Mouse (Mus musculus): ENCODE measurements at regions not wholly inside any gene's neighbourhood (a gene's known extent, or its start where the extent isn't known, plus 50 kb on each side); places are given as distances from the start of the nearest gene placed in this dataset.

- no peak for DNase-seq (ENCODE audit: low spot score in 2 of 2)
These were observed 284.3 kb downstream of the 3100002H09Rik start for GRCm38 (mm10) chr4:124326301-124326700.

GRCm38 (mm10) chr4:124323589-124323988, 287.0 kb downstream of the 3100002H09Rik start:
- DNase-seq (ENCODE audit: low spot score in 2 of 2): no peak

GRCm38 (mm10) chr4:124321221-124321620, 289.4 kb downstream of the 3100002H09Rik start:
- DNase-seq (ENCODE audit: low spot score in 2 of 2): no peak

- DNase-seq (ENCODE audit: low spot score in 2 of 2): no peak
These were observed 293.6 kb downstream of the 3100002H09Rik start for GRCm38 (mm10) chr4:124317042-124317441.

GRCm38 (mm10) chr4:124311657-124312056, 298.9 kb downstream of the 3100002H09Rik start:
- no peak for DNase-seq (ENCODE audit: low spot score in 2 of 2)

GRCm38 (mm10) chr4:124310594-124310993, 300.0 kb downstream of the 3100002H09Rik start:
- no peak for DNase-seq (ENCODE audit: low spot score in 2 of 2)

- DNase-seq (ENCODE audit: low spot score in 2 of 2): no peak
These were observed 304.6 kb downstream of the 3100002H09Rik start for GRCm38 (mm10) chr4:124305871-124306555.

GRCm38 (mm10) chr4:124302950-124303349, 307.7 kb downstream of the 3100002H09Rik start:
- no peak for DNase-seq (ENCODE audit: low spot score in 2 of 2)

GRCm38 (mm10) chr4:124298667-124299437, 311.8 kb downstream of the 3100002H09Rik start:
- no peak for DNase-seq (ENCODE audit: low spot score in 2 of 2)

- DNase-seq (ENCODE audit: low spot score in 2 of 2): no peak
These were observed 318.3 kb downstream of the 3100002H09Rik start for GRCm38 (mm10) chr4:124292254-124292653.

GRCm38 (mm10) chr4:124291767-124292166, 318.8 kb downstream of the 3100002H09Rik start:
- DNase-seq (ENCODE audit: low spot score in 2 of 2): no peak

GRCm38 (mm10) chr4:124287471-124287870, 323.1 kb downstream of the 3100002H09Rik start:
- DNase-seq (ENCODE audit: low spot score in 2 of 2): no peak

- DNase-seq (ENCODE audit: low spot score in 2 of 2): no peak
These were observed 331.9 kb downstream of the 3100002H09Rik start for GRCm38 (mm10) chr4:124278681-124279080.

- DNase-seq (ENCODE audit: low spot score in 2 of 2): no peak
These were observed 333.0 kb downstream of the 3100002H09Rik start for GRCm38 (mm10) chr4:124277456-124278181.

GRCm38 (mm10) chr4:124276741-124277455, 333.7 kb downstream of the 3100002H09Rik start:
- no peak for DNase-seq (ENCODE audit: low spot score in 2 of 2)

GRCm38 (mm10) chr4:124272002-124272401, 338.6 kb downstream of the 3100002H09Rik start:
- DNase-seq (ENCODE audit: low spot score in 2 of 2): no peak

- no peak for DNase-seq (ENCODE audit: low spot score in 2 of 2)
These were observed 342.2 kb downstream of the 3100002H09Rik start for GRCm38 (mm10) chr4:124268404-124268803.

- no peak for DNase-seq (ENCODE audit: low spot score in 2 of 2)
These were observed 344.0 kb downstream of the 3100002H09Rik start for GRCm38 (mm10) chr4:124266573-124266972.

- no peak for DNase-seq (ENCODE audit: low spot score in 2 of 2)
These were observed 345.1 kb downstream of the 3100002H09Rik start for GRCm38 (mm10) chr4:124265527-124265926.

- DNase-seq (ENCODE audit: low spot score in 2 of 2): no peak
These were observed 339.2 kb upstream of the 4930535I16Rik start for GRCm38 (mm10) chr4:124257006-124257405.

GRCm38 (mm10) chr4:124256515-124256914, 338.7 kb upstream of the 4930535I16Rik start:
- DNase-seq (ENCODE audit: low spot score in 2 of 2): no peak

All from adrenal gland, postnatal 4 days (tissue).